Mouse (Mus musculus): ENCODE data around the gene Bace2. TPM values are rescaled to one million over a fixed set of nuclear protein-coding genes. Genes with fewer than 3 reads are reported as not detected.

Gene Bace2
- polyA plus RNA-seq (2017; shearing (Covaris generic)): 1 to 10 TPM in 1 of 2 experiments, under 1 TPM in 1; 0.10 to 2.0 TPM

DNA sequence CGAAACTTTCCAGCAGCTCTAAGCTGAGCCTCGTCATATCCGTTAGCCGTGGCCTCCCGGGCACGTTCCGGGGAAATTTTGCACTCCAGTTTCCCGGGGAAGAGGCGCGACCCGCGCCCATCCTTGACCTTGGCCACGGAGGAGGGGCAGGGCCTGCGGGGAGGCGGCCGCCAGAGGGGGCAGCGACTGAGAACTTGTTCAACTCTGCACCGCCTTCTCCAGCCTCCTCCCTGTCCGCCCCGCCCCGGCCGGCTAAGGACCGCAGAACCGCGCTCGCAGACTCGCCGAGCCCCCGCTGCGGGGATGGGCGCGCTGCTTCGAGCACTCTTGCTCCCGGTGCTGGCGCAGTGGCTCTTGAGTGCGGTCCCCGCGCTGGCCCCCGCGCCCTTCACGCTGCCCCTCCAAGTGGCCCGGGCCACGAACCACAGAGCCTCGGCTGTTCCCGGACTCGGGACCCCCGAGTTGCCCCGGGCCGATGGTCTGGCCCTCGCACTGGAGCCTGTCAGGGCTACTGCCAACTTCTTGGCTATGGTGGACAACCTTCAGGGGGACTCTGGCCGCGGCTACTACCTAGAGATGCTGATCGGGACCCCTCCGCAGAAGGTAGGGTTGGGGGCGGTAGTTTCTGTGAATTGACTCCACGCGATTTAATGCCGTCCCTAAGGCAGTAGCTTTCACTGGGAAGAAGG lies at the start of gene Bace2:
TSS of gene Bace2 (plus strand) at position 244 of the 689 bp plus-strand sequence.
- no peak for ATAC-seq

DNA sequence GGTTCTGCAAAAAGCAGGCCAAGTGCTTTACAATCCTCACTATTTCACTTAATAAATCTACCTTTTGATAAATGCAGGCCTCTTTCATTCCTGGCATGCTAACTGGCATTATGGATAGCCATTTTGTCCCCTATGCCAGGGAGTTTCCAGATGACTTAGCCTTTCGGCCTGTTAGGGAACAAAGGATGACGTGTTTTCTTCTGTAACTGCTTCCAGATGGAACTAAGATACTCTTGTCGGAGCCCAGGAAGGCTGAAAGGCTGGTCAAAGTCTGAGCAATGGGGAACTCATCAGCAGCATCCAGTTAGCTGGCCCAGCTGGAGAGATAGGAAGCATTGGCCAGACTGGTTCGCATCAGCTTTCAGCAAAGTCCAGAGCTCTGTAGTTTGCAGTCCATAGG lies 48.9 kb upstream of the Bace2 start:
- ATAC-seq: no peak

DNA sequence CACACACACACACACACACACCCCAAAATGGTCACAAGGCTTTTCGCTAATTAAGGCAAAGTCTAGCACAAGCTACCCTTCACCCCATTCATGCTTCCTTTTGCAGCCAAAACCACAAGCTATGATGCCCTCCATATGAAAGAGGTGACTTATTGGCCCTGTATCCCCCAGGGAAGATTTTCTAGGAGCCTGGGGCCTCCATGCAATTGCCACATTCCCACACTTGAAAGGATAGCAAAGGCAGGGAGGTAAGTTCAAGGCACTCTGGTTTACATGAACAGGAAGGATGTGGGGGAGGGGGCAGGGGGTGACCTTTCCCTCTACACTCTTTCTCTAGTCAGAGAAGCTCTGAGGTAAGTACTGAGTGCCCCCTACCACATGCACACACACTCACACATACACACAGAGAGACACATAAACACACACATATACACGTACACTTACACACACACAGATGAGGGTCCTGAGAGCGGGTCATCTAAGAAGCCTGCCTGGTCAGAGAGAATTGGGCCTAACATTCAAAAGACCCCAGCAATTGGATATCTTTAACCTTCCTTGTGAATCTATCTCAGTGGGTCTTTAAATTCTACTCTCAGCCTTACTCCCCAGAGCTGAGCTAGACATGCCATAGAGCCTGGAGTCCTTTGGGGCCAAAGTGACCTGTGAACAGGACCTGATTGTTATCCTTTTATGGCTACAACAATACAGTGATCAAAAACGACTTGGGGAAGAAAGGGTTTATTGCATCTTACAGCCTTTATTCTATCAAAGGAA lies 46.6 kb upstream of the Bace2 start:
- peak; percentile 69 for ATAC-seq

DNA sequence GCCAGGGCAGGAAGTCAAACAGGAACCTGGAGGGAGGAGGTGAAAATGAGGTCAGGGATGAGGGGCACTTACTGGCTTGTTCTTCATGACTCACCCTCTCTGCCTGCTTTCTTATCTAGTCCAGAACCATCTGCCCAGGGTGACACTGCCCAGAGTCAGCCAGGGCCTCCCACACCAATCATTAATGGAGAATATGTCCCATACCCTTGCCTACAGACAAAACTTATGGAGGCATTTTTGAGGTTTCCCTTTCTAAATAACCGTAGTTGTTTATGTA lies 46.0 kb upstream of the Bace2 start:
- peak; percentile 70 for ATAC-seq

DNA sequence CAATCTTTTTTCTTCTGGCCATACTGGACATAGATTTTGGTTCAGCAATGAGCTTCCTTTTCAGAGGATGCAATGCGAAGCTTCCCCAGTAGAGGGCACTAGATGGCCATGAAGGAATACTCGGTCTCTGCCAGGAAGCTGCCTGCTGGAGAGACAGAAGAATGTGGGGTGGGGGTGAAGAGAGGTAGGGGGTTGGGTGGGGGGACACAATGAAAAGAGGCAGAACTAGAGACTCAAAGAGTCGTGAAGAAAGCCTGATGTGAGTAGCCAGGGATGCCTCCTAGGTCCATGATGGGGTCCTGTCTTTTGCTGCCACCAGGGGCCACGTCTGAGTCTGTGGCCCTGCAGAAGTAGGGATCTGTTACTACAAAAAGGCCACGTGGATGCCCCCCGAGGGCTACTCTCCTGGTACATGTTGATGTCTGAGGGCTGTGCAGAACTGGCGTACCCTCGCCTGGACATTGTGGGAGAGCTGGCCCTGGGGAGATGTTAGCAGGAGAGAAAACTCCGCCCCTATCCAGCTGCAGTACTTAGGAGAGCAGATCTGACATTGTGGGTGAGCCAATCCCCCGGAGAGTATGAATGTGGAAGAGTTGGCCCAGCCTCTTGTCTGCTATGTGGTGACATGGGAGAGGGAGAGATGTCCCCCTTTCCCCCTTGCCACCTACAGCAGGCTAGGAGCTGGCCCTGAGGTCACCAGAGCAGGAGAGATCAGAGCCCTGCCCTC lies 43.4 kb upstream of the Bace2 start:
- peak; percentile 49 for ATAC-seq

DNA sequence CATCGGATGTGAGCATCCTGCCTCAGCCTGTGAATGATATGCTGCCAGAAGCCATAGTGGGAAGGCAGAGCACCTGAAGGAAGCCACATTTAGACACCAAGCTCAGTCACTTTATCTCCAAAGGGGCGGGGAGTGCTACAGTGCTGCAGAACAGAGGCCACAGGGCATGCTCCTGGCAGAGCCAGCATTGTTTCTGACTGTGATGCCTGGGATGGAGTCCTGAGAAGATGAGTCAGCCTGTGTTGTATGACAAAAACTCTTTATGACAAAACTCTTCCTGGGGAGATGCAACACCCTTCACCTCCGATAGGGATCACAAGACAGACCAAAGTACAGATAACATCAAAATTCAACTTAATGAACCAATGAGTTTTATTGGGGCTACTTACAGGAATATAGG lies 35.0 kb upstream of the Bace2 start:
- no peak for ATAC-seq

DNA sequence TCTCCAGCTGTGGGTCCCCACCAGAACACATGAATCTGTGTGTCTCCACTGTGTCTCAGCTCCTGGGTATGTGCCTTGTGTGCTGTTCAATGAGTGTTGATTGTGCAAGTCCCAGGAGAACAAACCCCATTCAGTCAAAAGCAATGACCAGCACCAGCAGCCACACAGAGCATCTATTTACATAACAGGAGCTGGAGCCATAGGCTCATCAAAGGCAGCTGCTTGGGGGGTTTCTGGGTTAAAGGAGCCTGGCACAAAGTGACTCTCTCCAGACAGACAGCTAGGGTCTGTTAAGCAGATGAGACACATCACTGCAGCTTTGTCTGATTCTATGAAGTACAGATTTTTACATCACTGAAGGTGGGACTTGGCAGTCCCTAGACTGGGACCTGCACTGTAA lies 33.9 kb upstream of the Bace2 start:
- ATAC-seq: no peak

DNA sequence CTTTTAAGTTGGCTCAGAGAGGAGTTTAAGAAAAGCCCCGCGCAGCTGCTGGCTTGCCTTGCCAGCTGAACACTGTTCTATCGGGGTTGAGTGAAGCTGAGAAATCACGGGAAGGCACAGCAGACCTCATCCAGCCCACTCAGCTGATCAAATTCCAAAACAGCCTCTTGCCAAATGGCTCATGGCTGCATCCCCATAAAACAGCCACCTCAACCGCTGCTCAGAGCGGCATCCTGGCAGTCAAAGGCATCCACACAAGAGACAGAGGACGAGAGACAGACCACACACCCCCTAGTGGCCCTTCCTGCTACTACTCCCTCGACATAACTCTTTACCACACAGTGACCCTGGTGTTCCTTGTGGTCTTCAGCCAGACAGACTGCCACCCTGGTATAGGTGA lies 30.6 kb upstream of the Bace2 start:
- peak; percentile 57 for ATAC-seq

DNA sequence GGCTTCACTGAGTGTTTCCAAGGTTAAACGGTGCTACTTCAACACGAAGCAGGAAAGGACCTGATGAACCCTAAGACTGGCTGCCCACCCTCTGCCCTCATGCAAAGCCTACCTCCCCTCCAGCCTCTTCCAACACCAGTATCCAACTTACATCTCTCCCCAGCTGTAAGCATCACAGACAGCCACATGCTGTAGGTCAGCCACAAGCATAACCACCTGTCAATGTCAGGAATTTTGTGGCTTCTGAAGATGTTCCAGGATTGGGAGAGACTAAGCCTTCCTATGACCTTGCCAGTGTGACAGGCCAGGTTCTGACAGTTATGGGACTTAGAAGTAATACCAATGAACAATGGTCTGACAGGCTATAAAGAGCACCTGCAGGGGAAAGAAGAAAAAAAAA lies 27.9 kb upstream of the Bace2 start:
- no peak for ATAC-seq

DNA sequence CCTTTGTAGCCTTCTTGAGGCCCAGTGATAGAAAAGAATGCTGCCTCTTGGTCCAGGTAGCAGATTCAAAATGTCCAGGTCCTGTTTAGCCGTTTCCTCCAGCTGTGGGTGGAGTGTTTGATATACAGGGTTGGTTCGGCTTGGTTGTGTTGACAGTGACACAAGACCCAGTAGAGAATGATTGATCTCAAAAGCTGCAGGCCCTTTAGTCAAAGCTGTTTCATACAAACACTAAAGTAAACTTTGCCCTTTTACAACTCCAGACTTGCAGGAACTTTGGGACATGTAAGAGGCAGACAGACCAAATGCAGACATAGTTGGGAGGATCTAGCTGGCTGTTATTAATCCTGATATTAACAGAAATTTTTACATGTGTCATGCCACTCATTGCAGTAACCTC lies 3.5 kb upstream of the Bace2 start:
- no peak for ATAC-seq

DNA sequence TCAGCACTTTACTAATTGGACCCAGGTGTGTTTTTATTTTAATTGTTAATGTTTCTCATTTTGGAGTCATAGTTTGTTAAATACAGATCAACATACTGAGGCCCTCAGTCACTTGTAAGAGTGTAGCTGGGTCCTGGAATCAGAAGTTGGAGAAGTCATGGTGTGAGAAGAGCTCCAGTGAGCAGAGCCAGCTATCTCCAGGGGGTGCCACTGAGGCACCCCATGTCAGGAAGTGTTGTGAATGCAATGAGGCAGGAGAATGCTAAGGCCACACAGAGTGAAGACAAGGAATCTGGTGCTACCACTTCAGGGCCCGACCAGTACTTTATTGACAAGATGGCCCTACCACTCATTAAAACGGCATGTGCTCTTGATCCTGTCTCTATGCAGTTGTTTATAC lies 1.9 kb upstream of the Bace2 start:
- ATAC-seq: no peak

DNA sequence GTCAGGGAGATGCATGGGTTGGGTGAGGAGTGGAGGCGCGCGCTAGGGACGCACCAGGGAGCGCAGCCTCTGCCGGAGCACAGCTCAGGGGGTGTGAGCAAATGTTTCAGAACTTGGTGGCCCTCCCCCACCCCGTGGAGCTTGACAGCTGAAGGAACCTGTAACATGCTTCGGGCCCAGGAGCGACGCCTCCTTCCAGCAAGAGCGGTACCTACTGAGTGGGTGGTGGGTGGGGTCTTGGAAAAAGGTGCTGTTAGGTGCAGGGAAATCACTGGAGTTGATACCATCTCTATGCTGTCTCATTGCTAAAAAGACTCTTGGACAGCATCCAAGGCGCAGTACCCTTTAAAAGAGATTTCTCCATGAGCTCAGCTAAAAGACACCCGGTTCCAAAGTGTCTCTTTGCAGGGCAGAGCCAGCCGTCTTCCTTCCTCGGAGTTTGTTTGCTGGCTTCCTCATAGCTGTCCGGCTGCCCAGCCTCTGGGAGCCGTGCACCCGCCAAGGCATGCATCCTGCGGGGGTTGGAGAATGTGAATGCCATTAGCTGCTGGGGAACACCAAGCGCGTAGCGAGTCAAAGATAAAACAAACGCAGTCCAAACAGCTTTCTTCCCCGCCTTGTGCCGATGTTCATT lies 763 bp downstream of the Bace2 start:
- no peak for ATAC-seq

DNA sequence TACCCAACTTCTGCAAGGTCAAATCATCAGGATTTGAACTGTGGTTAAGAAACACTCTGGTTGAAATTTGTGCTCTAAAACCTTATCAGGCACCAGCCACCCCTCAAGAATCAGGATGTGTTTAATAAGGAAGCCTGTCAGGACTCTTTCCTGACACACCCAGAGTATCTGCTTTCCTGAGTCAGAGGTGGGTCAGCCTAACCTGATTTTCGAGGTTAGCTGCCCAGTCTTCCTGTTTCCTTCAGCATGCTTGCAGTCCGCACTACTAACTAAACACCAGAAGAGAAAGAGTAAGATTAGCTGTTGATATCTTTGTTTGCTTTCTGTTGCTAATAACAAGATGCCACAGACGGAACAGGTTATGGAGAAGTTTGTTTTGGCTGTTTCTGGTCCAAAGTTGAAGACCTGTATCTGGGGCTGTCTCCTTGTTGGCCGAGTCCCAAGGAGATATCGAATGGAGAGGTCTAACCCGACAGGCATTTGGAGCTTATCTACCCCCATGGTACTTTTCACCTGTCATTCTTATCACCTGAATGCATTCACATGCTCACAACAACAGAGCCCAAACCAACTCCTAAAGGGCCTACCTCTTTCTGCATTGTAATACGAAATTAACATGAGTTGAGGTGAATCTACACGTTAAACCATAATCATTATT lies 5.8 kb downstream of the Bace2 start:
- no peak for ATAC-seq

DNA sequence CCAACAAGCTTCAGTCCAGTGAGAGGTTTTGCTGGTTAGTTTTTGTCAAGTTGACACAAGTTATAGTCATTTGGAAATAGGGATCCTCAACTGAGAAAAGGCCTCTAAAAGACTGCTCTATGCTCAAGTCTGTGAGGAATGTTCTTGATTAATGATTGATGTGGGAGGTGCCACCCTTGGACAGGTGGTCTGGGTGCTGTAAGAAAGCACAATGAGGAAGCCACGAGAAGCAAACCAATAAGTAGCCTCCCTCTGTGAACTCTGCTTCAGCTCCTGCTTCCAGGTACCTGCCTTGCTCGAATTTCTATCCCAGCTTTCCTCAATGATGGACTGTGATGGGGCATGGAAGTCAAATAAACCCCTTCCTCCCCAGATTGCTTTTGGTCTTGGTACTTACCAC lies 9.6 kb downstream of the Bace2 start:
- no peak for ATAC-seq

DNA sequence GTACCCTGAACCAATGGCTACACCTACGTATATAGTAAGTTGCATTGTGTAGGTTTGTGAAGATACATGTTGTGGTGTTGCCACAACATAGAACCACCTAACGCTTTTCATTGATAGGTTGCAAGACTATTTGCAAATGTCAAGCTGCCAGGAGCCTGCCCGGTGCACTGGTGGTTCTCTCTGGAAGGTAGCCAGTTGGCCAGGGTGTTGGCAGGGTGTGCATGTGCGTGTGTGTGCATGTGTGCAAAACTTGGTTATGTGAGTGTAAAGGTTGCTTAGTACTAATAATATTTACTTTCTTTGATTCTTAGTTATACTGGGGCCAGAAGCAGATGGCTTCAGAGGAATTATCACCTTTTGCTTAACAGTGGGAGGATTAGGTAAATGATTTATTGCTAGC lies 13.7 kb downstream of the Bace2 start:
- ATAC-seq: no peak

DNA sequence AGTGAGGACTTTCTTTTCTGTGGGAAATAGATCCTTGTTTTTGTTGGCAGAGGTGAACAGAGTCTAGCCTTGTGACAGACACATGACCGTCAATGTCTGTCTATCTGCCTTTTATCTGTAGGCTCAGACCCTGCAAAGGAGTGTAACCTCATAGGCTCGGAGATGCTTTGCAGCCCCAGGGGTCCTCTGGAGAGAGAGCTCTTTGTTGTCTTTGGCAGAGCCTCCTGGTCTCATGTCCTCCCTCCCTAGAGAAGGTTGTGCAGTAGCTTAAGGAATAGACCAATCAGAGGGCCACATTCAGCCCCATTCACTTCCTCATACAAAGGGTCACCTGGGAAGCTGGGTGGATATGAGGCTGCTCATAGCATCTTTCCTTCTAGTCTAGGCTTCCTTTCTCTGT lies 31.4 kb downstream of the Bace2 start:
- ATAC-seq: no peak

DNA sequence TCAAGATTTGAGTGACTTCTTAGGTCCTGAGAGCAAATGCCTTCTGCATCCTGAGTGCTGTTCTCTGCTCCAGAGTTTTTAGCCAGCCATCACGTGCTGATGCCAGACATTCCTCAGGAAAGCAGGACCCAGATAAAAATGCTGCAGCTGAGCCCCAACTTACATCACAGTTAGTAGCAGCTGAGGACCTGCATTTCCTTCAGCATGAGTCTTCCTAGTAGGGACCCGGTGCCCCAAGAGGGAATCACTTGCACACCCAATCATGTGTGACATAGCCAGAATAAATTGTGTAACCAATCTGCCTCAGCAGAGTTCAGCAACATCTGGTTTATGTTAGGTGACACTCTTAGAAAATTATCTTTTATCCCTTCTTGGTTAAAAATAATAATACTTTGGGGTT lies 34.7 kb downstream of the Bace2 start:
- ATAC-seq: no peak

DNA sequence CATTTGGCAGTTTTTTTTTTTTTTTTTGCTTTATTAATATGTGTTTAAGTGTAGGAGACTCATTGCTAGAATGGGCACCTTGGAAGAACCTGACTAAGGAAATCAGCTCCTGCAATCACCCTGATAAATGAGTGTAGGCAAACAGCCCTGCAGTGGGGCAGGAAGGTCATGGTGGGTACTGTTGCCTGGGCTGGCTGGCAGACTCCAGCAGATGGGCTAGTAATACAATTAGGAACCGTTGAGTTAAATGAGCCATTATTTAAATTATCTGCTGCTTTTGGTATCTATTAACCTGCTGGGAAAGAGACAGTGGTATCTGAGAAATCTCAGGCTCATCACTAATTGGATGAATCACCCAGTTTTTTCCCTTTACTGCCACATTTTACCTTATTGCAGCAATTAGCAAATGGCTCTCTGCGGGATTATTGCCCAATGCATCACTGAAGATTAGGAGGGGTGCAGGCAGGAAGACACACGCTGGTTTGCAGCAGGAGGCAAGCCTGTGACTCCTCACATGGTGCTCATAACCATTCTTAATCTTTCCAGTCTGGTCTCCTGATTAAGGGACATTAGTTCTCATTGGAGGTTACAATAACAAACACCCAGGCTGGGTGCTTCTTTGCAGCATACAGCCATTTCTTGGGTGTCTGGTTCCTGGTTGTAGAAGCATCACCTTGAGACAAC lies 35.3 kb downstream of the Bace2 start:
- no peak for ATAC-seq

DNA sequence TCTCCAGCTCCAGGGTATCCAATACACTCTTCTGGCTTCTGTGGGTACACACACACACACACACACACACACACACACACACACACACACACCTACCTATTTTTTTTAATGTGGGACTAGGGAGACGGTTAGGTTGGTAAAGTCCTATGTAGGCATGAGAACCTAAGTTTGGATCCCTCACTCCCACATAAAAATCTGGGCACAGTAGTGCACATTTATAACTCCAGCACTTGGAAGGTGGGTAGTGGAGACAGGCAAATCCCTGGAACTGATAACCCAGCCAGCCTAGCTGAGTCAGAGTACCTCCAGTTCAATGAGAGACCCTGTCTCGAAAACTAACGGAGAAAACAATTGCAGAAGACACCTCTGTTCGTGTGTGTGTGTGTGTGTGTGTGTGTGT lies 39.9 kb downstream of the Bace2 start:
- ATAC-seq: no peak

DNA sequence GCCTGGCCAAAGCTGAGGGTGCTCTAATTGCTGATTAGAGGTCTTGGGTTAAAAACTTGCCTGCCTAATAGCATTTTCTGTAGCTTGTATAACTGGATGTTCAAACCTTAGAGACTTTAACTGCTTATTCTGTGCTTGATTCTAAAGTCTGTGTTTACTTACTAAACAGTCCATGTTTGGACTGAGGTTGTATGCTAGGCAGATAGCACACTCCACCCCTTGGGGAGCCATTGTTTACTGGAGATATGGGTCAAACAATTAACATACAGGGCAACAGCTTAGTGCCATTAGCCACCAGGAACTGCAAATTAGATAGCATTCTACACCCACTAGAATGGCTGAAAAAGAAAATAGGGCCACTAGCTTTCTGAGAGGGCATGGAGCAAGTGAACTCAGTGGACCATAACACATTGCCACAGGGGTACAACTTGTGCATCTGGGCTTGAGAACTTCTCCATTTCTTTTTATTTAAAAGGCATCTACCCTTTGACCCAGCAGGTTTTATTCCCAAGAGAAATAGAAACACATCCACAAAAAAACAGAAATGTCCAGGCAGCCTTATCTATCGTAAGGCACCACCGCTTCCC lies 41.5 kb downstream of the Bace2 start:
- ATAC-seq: no peak

DNA sequence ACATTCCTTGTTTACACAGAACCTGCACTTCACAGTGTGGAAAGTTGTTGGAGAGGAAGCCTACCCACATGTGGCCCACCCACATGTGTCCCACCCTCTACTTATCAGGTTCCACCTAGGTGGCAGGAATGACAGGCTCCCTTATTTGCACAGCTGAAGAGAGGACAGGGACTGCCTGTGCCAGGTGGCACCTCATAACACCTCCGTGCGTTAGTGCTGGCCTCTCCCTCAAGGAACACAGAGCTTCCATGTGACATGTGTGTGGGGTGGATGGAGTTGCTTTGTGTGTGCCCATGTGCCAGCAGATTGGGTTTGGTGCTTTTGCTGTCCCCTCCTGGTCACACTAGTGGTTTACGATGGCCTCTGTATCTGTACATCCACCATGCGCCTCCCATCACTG lies 43.4 kb downstream of the Bace2 start:
- no peak for ATAC-seq

DNA sequence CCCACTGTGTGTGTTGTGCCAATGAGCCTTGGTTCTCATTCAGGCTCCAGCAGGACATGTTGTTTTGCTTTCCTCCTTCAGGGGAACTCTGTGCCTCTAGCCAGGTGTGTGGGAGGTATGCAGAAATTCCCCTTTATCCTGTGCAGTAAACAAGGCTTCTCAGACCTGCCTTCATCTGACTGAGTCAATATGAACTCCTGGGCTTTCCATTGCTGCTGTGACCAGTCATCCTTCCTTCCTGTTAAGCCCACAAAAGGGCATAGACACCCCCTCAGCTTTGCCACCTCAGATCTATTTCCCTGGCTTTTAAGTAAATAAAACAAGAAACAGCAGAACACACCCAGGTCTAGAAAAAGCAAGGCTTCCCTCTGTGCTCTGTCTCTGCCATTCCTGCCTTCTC lies 45.2 kb downstream of the Bace2 start:
- peak; percentile 85 for ATAC-seq
